Mouse (Mus musculus) lung, postnatal 0 days (tissue): ENCODE measurements at regions not wholly inside any gene's neighbourhood (a gene's known extent, or its start where the extent isn't known, plus 50 kb on each side); places are given as distances from the start of the nearest gene placed in this dataset.
A peak's percentile ranks its signal among the peaks of the same experiment; 100 is the strongest.

Source experiments
- ATAC-seq: fragments of 200-750 bp; cut with Nextera tagmentation; 2 replicates; pipeline ENCODE4 v1.8.0; 2017; ENCODE audit warnings: moderate library complexity
- DNase-seq: peaks from one replicate; pipeline ENCODE4 v3.0.0-alpha.2; 2016; ENCODE audit warnings: low spot score
- H3K27ac ChIP-seq: fragments of 300-500 bp; sonication (generic); 2 replicates; pipeline ENCODE4 v1.5.1; 2014; ENCODE audit warnings: antibody characterized with exemption, mild to moderate bottlenecking, low read length, mixed read lengths
- H3K27me3 ChIP-seq: fragments of 300-500 bp; sonication (generic); replicated peaks from 2 replicates; pipeline ENCODE4 v1.6.1; 2014; ENCODE audit warnings: low read length, mixed read lengths; ENCODE audit not compliant: insufficient read depth
- H3K36me3 ChIP-seq: fragments of 300-500 bp; sonication (generic); 2 replicates; pipeline ENCODE4 v1.6.1; 2014; ENCODE audit warnings: low read length, mixed read lengths; ENCODE audit not compliant: insufficient read depth
- H3K4me1 ChIP-seq: fragments of 300-500 bp; sonication (generic); 2 replicates; pipeline ENCODE4 v1.6.1; 2014; ENCODE audit warnings: antibody characterized with exemption, low read depth, low read length, mixed read lengths; ENCODE audit not compliant: insufficient read depth
- H3K4me2 ChIP-seq: fragments of 300-500 bp; sonication (generic); replicated peaks from 2 replicates; pipeline ENCODE4 v1.6.1; 2014; ENCODE audit warnings: low read depth, mild to moderate bottlenecking, low read length, moderate library complexity, mixed read lengths
- H3K4me3 ChIP-seq: fragments of 300-500 bp; sonication (generic); 2 replicates; pipeline ENCODE4 v1.5.1; 2014; ENCODE audit warnings: low read depth, low read length
- H3K9ac ChIP-seq: fragments of 300-500 bp; sonication (generic); replicated peaks from 2 replicates; pipeline ENCODE4 v1.6.1; 2014; ENCODE audit warnings: low read depth, mild to moderate bottlenecking
- H3K9me3 ChIP-seq: fragments of 300-500 bp; sonication (generic); 2 replicates; pipeline ENCODE4 v1.6.1; 2016; ENCODE audit warnings: low read length, mixed read lengths
- CTCF ChIP-seq: IDR thresholded peaks from 2 replicates; pipeline ENCODE4 v1.5.1; 2016; ENCODE audit warnings: antibody characterized with exemption, mild to moderate bottlenecking
- EP300 ChIP-seq: IDR thresholded peaks from 2 replicates; pipeline ENCODE4 v1.6.1; 2016; ENCODE audit warnings: antibody characterized with exemption, mild to moderate bottlenecking, control low read depth
- WGBS: fragments of 180-500 bp; shearing (Covaris S2); extraction: QIAGEN DNeasy Blood & Tissue Kit; methylation state at CpG from one replicate; pipeline ENCODE4 v1.1.7; 2014; 5-methylcytosine and 5-hydroxymethylcytosine counted together

GRCm38 (mm10) chr6:67105386-67105785 lies 68.1 kb upstream of the Gadd45a start:
- Histone ChIP-seq H3K4me1 (peaks cover 3% of the 10 kb centered on the region; the same call in 1 of the 2 replicates), H3K27ac (no peak overlapping the region), H3K9ac (no peak overlapping the region), H3K4me3 (no peak overlapping the region), H3K27me3 (no peaks in the 10 kb centered on the region), H3K36me3 (no peaks in the 10 kb centered on the region), H3K9me3 (no peaks in the 10 kb centered on the region), H3K4me2 (no peak overlapping the region)
- DNase-seq (no peak), ATAC-seq (no peak)
- WGBS = 9% methylated on average over 4 of the region's 4 CpGs
- TF ChIP-seq EP300 (no peak), CTCF (no peak)

GRCm38 (mm10) chr6:67104205-67104604 lies 66.9 kb upstream of the Gadd45a start:
- Histone ChIP-seq H3K9me3 (no peaks in the 10 kb centered on the region), H3K36me3 (no peaks in the 10 kb centered on the region), H3K9ac (no peak overlapping the region), H3K27ac (no peak overlapping the region), H3K4me1 (peaks cover 3% of the 10 kb centered on the region; the same call in 1 of the 2 replicates), H3K4me3 (no peak overlapping the region), H3K4me2 (no peak overlapping the region), H3K27me3 (no peaks in the 10 kb centered on the region)
- TF ChIP-seq CTCF (no peak), EP300 (no peak)
- DNase-seq (no peak), ATAC-seq (no peak)
- WGBS = 84% methylated on average over 3 of the region's 3 CpGs

GRCm38 (mm10) chr6:67102541-67103134 lies 65.4 kb upstream of the Gadd45a start:
- Histone ChIP-seq H3K9ac (no peak overlapping the region), H3K27ac (no peak overlapping the region; the same call in 1 of the 2 replicates), H3K4me3 (no peak overlapping the region), H3K9me3 (no peaks in the 10 kb centered on the region), H3K4me1 (peaks cover 3% of the 10 kb centered on the region; the same call in 1 of the 2 replicates), H3K27me3 (no peaks in the 10 kb centered on the region), H3K4me2 (peak overlapping the region; percentile 11), H3K36me3 (no peaks in the 10 kb centered on the region)
- ATAC-seq (peak; percentile 86), DNase-seq (peak; percentile 82)
- 17% methylated on average over 11 of the region's 11 CpGs for WGBS
- TF ChIP-seq EP300 = no peak
- TF ChIP-seq CTCF = no peak

GRCm38 (mm10) chr6:67102014-67102413 lies 64.8 kb upstream of the Gadd45a start:
- no peaks in the 10 kb centered on the region for H3K36me3 ChIP-seq
- DNase-seq (no peak), ATAC-seq (peak; percentile 41)
- 52% methylated on average over 4 of the region's 4 CpGs for WGBS
- H3K4me1 ChIP-seq = peaks cover 3% of the 10 kb centered on the region; the same call in 1 of the 2 replicates
- H3K4me3 ChIP-seq = no peak overlapping the region
- no peak overlapping the region for H3K9ac ChIP-seq
- peak overlapping the region; percentile 3; the same call in 1 of the 2 replicates for H3K27ac ChIP-seq
- H3K9me3 ChIP-seq = no peaks in the 10 kb centered on the region
- H3K27me3 ChIP-seq = no peaks in the 10 kb centered on the region
- H3K4me2 ChIP-seq = peak overlapping the region; percentile 11; the same call in 1 of the 2 replicates
- TF ChIP-seq CTCF = no peak
- no peak for TF ChIP-seq EP300

- H3K27ac ChIP-seq = no peak overlapping the region
- no peak overlapping the region for H3K9ac ChIP-seq
- ATAC-seq (no peak), DNase-seq (no peak)
- H3K36me3 ChIP-seq = no peaks in the 10 kb centered on the region
- H3K4me1 ChIP-seq = no peaks in the 10 kb centered on the region
- WGBS = 73% methylated on average over 3 of the region's 3 CpGs
- no peaks in the 10 kb centered on the region for H3K27me3 ChIP-seq
- no peak overlapping the region for H3K4me3 ChIP-seq
- H3K9me3 ChIP-seq = no peaks in the 10 kb centered on the region
- H3K4me2 ChIP-seq = no peak overlapping the region
- TF ChIP-seq CTCF (no peak), EP300 (no peak)
Measured at GRCm38 (mm10) chr6:67094426-67094825, 57.2 kb upstream of the Gadd45a start.

GRCm38 (mm10) chr6:67093128-67093527 lies 55.9 kb upstream of the Gadd45a start:
- 47% methylated on average over 1 of the region's 1 CpGs for WGBS
- no peak for DNase-seq
- Histone ChIP-seq H3K27ac (no peak overlapping the region), H3K4me3 (no peak overlapping the region), H3K27me3 (no peaks in the 10 kb centered on the region), H3K4me1 (no peaks in the 10 kb centered on the region), H3K9me3 (no peaks in the 10 kb centered on the region), H3K9ac (no peak overlapping the region), H3K4me2 (no peak overlapping the region), H3K36me3 (no peaks in the 10 kb centered on the region)
- no peak for TF ChIP-seq EP300
- no peak for TF ChIP-seq CTCF
- ATAC-seq = no peak

GRCm38 (mm10) chr6:67090150-67090549 lies 52.9 kb upstream of the Gadd45a start:
- Histone ChIP-seq H3K27ac (no peak overlapping the region), H3K4me2 (no peak overlapping the region), H3K4me3 (no peak overlapping the region), H3K27me3 (no peaks in the 10 kb centered on the region), H3K4me1 (no peaks in the 10 kb centered on the region), H3K9ac (no peak overlapping the region), H3K9me3 (no peaks in the 10 kb centered on the region), H3K36me3 (no peaks in the 10 kb centered on the region)
- WGBS = 60% methylated on average over 4 of the region's 4 CpGs
- no peak for TF ChIP-seq EP300
- TF ChIP-seq CTCF = no peak
- ATAC-seq (no peak), DNase-seq (peak; percentile 39)
